Mouse (Mus musculus): ENCODE results near the gene Ubn2. TPM values are rescaled to one million over a fixed set of nuclear protein-coding genes. Genes with fewer than 3 reads are reported as not detected.

The Ubn2 gene
- total and polyA plus RNA-seq, 3 experiments = 12.1 to 39.4 (median 16.0) TPM

- TF ChIP-seq RAD21 (IDR thresholded peaks at IDR 0.05; ENCODE audit: low read depth, low read length) = no peak
- TF ChIP-seq TBP (IDR thresholded peaks at IDR 0.05; ENCODE audit: low read depth, low read length) = peak; percentile 87
- TF ChIP-seq ETS1 (IDR thresholded peaks at IDR 0.05; ENCODE audit: low read depth, low read length) = no peak; the same call in none of the 2 replicates
- peak; percentile 99 for TF ChIP-seq CHD2 (IDR thresholded peaks at IDR 0.05; ENCODE audit: low read length)
- TF ChIP-seq ZKSCAN1 (IDR thresholded peaks at IDR 0.05; ENCODE audit: low read depth, low read length) = peak; percentile 62; the same call in 1 of the 2 replicates
- no peak; the same call in 1 of the 2 replicates for TF ChIP-seq MAZ (IDR thresholded peaks at IDR 0.05; ENCODE audit: low read depth, low read length)
- TF ChIP-seq RCOR1 (IDR thresholded peaks at IDR 0.05; ENCODE audit: low read depth, low read length) = no peak
- peak; percentile 99 for TF ChIP-seq ZNF384 (IDR thresholded peaks at IDR 0.05; ENCODE audit: low read depth, low read length)
- TF ChIP-seq POLR2A (IDR thresholded peaks at IDR 0.05; ENCODE audit: control insufficient read depth in 1 of 2, insufficient read depth in 1 of 2, low read depth in 1 of 2, low read length in 2 of 2, poor library complexity in 1 of 2) = peak; percentile 76 to 98
- TF ChIP-seq MYC (IDR thresholded peaks at IDR 0.05; ENCODE audit: low read depth, low read length) = no peak
- 0 out of 2 replicates have a peak, but pooled peaks have one; percentile 43 for TF ChIP-seq POLR2AphosphoS5 (IDR thresholded peaks at IDR 0.05; ENCODE audit: borderline replicate concordance, low read depth, low read length)
- no peak; the same call in 1 of the 2 replicates for TF ChIP-seq KAT2A (conservative IDR thresholded peaks at IDR 0.05; ENCODE audit: low read depth, low read length)
- TF ChIP-seq SMC3 (IDR thresholded peaks at IDR 0.05; ENCODE audit: low read depth, low read length) = no peak
- no peak for TF ChIP-seq GABPA (IDR thresholded peaks at IDR 0.05; ENCODE audit: low read depth, low read length)
- TF ChIP-seq TCF12 (IDR thresholded peaks at IDR 0.05; ENCODE audit: low read depth, low read length) = peak; percentile 77
- TF ChIP-seq JUND (IDR thresholded peaks at IDR 0.05; ENCODE audit: low read depth, low read length) = no peak
- no peak for TF ChIP-seq MAFK (IDR thresholded peaks at IDR 0.05; ENCODE audit: borderline replicate concordance, low read depth, low read length)
- TF ChIP-seq CTCF (IDR thresholded peaks at IDR 0.05 in 2 of 3, conservative IDR thresholded peaks at IDR 0.05 in 1 of 3; ENCODE audit: control insufficient read depth in 1 of 3, insufficient read depth in 1 of 3, low read depth in 2 of 3, low read length in 3 of 3, poor library complexity in 1 of 3, severe bottlenecking in 1 of 3) = no peak
- no peak for TF ChIP-seq GATA1 (IDR thresholded peaks at IDR 0.05; ENCODE audit: low read depth, low read length)
- TF ChIP-seq USF1 (IDR thresholded peaks at IDR 0.05; ENCODE audit: low read depth, low read length) = no peak
- TF ChIP-seq UBTF (IDR thresholded peaks at IDR 0.05; ENCODE audit: borderline replicate concordance, insufficient read depth, low read depth, low read length) = 0 out of 2 replicates have a peak, but pooled peaks have one; percentile 52
- peak; percentile 98 for TF ChIP-seq NELFE (IDR thresholded peaks at IDR 0.05; ENCODE audit: low read depth, low read length)
- TF ChIP-seq ZMIZ1 (IDR thresholded peaks at IDR 0.05; ENCODE audit: low read depth, low read length) = peak; percentile 89
Measured at GRCm38 (mm10) chr6:38551062-38551988, 117.6 kb downstream of the Ubn2 start, which contains the start of gene Luc7l2 (continued).

Data from MEL (cell line).